Mouse (Mus musculus) heart, adult 8-10 months (tissue): ENCODE results near the gene Teddm3. TPM values are rescaled to one million over a fixed set of nuclear protein-coding genes. Genes with fewer than 3 reads are reported as not detected.
"Not testable (repeated sequence)": the region's sequence is repeated elsewhere in the genome, so short reads cannot be mapped to it uniquely, and the experiment has no call there.

Experiments used
- DNase-seq: peaks from one replicate; pipeline ENCODE4 v3.0.0; 2022; ENCODE audit warnings: low spot score
- total RNA-seq, 4 experiments: library from RNA; stranded (reverse); gene quantifications; 2 replicates each; pipeline ENCODE4 v1.2.4; 2022

Gene Teddm3
- total RNA-seq, 4 experiments from 2014 or later = not detected

GRCm38 (mm10) chr16:21151564-21152361 lies 2.0 kb downstream of the Teddm3 start:
- no peak for DNase-seq

- no peak for DNase-seq
Measured at GRCm38 (mm10) chr16:21149896-21150295, 3.9 kb downstream of the Teddm3 start.

- not testable (repeated sequence) for DNase-seq
Measured at GRCm38 (mm10) chr16:21148451-21148850, 5.3 kb downstream of the Teddm3 start.

GRCm38 (mm10) chr16:21136312-21137083 lies 17.3 kb downstream of the Teddm3 start:
- no peak for DNase-seq

- not testable (repeated sequence) for DNase-seq
Measured at GRCm38 (mm10) chr16:21127666-21128065, 26.1 kb downstream of the Teddm3 start.

GRCm38 (mm10) chr16:21122776-21123175 lies 31.0 kb downstream of the Teddm3 start:
- not testable (repeated sequence) for DNase-seq

- DNase-seq = no peak
Measured at GRCm38 (mm10) chr16:21116078-21116477, 37.7 kb downstream of the Teddm3 start.

- no peak for DNase-seq
Measured at GRCm38 (mm10) chr16:21109473-21109872, 44.3 kb downstream of the Teddm3 start.

Other genes with a start within 250 kb of the Teddm3 start
- 10 to 100 TPM in 2 of 4 experiments, 1 to 10 TPM in 2; 7.1 to 10.0 (median 8.8) TPM for gene Ephb3, start 50.8 kb upstream of the Teddm3 start, total RNA-seq